Mouse (Mus musculus) natural killer cell, adult 2 months (primary cell): ENCODE measurements around the gene Urad.

ENCODE experiments used
- DNase-seq, 2 experiments: peaks; one replicate each; pipeline ENCODE4 v3.0.0; 2022; ENCODE audit warnings: low spot score in 2 of 2

The Urad gene

DNA sequence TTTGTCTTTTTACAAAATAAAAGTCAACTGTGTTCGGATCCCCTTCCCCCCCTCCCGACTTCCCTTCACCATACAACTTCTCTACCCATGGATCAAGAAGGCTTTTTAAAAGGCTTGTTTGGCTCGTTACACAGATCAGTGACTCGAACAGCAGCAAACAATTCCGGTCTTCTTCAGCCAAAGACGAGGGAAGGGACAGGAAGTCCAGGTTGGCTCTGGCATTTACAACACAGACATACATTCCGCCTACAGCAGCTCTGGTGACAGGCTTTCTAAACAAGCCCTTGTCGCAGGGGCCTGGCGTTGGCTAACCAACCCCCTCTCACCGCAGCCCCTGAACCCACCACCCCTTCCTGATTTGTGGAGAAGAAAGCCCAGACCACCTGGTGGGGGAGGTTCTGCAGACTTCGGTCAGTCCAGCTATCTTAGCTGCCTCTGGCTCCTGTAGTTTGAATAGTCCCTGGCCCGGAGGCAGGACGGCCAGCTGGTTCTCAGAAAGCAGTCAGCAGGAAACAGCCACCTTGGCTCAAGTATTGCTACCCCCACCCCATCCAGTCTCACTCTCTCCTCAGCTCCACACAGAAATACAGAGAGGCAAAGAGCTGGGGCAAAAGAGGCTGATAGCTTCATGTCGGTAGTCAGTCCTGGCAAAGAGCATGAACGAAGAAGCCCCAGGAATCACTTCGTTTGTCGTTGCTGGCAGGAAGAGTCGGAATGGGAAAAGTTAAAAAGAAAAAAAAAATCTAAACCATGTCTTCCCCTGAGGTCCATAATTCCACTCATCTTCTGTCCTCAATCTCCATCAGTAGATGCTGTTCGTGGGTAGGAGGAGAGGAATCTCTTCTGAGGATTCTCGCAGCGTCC lies 21.1 kb downstream of the Urad start:
- no peak for DNase-seq

DNA sequence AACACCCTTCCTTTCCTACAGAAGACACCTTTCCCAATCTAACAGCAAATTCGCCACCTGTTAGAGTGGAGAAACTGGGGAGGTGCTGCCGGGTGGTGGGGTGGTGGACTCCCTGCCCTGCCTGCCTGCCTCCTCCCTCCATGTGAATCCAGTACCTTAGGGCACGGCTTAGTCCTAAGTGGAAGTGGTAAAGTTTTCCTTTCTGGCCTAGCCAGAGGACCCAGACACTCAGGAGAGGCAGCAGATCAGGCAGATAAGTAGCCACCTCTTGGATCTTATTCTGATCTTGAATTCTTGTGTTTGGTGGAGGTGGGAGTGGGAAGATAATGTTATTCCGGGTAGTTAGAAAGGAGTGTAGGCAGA lies 22.3 kb downstream of the Urad start:
- no peak for DNase-seq

DNA sequence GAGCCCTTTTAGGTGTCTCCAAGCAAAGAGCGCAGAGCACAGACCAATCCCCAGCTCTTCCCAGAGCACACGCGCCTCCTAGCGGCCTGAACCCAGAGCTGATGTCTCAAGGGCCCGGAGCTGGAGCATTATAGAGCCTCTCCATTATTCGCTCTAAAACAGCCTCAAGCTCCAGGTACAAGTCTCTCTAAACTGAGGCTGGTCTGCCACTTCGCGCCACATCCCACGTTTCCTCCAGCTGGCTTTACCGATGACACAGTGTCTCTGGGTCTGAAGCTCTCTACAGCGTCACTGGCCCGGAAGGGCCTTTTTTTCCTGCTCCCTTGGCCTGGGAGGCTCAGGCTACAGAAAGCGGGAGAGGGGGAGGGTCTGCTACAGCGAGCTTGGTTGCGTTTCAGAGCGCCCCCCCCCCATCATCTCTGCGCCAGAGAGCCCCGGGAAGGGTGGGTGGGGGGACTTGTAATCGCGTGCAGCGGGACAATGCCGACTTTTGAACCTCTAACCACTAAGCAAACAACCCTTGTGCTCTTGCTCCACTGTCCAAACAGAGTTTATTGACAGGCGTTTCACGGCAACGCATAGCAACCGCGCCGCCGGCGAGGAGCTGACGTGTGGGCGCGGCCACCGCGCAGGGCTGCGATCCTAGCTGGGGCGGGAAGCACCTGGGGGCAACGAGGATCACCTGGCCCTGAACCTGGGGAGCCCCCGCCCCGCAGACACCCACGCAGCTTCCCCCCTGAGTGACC lies 22.8 kb downstream of the Urad start:
- DNase-seq, result no peak

GRCm38 (mm10) chr5:147297249-147297648 lies 25.0 kb downstream of the Urad start:
- DNase-seq, result no peak

DNA sequence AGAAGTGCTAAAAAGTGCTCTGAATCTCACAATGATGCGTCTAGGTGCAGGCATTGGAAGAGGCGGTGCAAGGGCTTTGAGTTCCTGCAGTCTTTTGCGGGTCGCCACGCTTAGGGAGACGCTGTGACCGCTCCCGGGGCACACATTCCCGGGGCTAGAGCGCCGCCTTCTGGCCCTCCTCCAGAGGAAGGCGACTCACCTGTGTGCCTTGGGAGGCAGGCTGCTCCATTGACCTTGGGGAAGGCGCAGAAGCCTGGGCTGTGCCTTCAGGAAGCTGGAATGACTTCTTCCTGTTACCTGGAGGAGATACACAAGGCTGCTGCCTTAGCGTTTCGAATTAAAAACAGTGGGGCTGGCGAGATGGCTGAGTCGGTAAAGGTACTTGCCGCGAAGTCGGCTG lies 28.1 kb downstream of the Urad start:
- no peak for DNase-seq

- peak; percentile 16 to 46 for DNase-seq
These were observed 28.9 kb downstream of the Urad start for GRCm38 (mm10) chr5:147293127-147293910.

- no peak for DNase-seq
These were observed 29.6 kb downstream of the Urad start for GRCm38 (mm10) chr5:147292506-147293120.

DNA sequence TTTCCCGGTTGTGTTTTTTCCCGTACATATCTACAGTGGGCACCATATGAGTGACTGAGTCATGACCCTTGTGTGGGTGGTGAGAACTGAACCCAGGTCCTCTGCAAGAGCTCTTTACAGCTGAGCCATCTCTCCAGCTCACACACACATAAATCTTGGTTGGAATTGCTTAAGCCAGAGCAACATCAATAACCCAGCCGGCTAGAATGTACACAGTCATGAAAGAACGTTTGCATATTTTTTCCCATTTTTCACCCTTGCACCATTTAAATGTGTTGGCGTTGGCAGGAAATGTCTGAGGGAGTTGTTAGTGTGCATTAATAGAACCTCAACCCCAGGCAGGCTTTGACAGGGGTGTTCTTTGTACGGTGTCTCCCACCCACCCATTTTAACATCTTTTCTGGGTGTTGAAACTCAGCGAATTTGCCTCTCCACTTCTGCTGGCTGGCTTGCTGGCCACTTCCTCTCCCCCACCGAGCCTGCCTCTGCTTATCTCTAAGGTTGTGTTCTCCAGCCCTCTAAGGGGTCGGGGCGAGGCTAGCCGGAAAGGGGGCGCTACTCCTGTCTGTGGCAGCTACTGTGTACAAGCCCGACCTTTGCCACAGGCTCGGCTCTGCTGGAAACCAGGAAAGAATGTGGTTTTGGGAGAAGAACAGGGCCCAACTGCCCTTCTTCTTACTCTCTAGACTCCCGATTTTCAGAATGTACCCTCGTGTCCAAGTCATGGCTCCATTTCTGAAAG lies 30.3 kb downstream of the Urad start:
- no peak for DNase-seq

DNA sequence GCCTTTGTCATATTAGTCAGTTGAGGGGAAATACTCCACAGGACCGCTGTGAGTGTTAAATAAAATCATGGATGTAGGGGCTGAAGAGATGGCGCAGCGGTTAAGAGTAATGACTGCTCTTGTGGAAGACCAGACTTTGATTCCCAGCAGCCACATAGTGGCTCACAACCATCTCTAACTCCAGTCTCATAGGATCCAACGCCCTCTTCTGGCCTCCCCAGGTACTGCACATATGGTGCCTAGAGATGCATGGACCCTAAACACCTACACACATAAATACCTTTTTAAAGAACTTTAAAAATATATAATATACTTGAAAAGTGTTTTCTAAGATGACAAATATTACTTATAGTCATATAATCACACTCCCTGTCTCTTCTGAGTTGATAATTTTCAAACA lies 37.9 kb downstream of the Urad start:
- no peak for DNase-seq

GRCm38 (mm10) chr5:147277547-147277925 lies 44.7 kb downstream of the Urad start:
- DNase-seq, result no peak

GRCm38 (mm10) chr5:147276701-147277546 lies 45.3 kb downstream of the Urad start:
- DNase-seq, result no peak

- no peak for DNase-seq
These were observed 46.5 kb downstream of the Urad start for GRCm38 (mm10) chr5:147275761-147276160.

DNA sequence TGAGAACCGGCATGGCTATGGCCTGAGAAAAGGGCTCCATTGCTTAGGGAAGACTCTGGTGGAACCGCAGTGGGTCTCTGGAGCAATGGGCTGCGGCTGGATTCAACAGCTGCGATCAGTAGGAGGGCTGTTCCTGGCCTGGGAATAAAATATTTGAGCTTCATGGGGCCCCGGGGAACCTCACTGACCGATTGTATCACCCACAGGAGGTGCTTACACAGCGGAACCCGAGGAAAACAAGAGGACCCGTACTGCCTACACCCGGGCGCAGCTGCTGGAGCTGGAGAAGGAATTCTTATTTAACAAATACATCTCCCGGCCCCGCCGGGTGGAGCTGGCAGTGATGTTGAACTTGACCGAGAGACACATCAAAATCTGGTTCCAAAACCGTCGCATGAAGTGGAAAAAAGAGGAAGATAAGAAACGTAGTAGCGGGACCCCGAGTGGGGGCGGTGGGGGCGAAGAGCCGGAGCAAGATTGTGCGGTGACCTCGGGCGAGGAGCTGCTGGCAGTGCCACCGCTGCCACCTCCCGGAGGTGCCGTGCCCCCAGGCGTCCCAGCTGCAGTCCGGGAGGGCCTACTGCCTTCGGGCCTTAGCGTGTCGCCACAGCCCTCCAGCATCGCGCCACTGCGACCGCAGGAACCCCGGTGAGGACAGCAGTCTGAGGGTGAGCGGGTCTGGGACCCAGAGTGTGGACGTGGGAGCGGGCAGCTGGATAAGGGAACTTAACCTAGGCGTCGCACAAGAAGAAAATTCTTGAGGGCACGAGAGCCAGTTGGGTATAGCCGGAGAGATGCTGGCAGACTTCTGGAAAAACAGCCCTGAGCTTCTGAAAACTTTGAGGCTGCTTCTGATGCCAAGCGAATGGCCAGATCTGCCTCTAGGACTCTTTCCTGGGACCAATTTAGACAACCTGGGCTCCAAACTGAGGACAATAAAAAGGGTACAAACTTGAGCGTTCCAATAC lies 47.8 kb downstream of the Urad start:
- no peak for DNase-seq

- DNase-seq, result no peak
These were observed 49.4 kb downstream of the Urad start for GRCm38 (mm10) chr5:147272808-147273345.

- DNase-seq, result no peak
These were observed 50.0 kb downstream of the Urad start for GRCm38 (mm10) chr5:147272046-147272807.

GRCm38 (mm10) chr5:147270673-147271655 lies 51.3 kb downstream of the Urad start:
- no peak for DNase-seq
